ENCODE assay signal across 16 mouse cellular contexts in genomic region chr6:50231288-50231687, GRCm38 (mm10).
"Had no signal": no experiment of that assay in that cellular context is flagged by ENCODE, and none has a peak within 500 bp of the region (broad histone marks: within the 10 kb centered on the region; RNA-seq: fewer than 3 reads in every experiment).

No protein-coding gene starts in this region.

- H3K27me3 ChIP-seq: neural tube, embryonic 13.5 days; neural tube, embryonic 15.5 days; stomach, embryonic 15.5 days had no signal

- H3K36me3 ChIP-seq: neural tube, embryonic 15.5 days; stomach, embryonic 15.5 days had no signal

- DNase-seq: retina, postnatal 1 day; right cerebral cortex, adult 18-20 months; right cerebral cortex, postnatal 14 days; right cerebral cortex, postnatal 25 days; right cerebral cortex, postnatal 4 days; spleen, adult 18-20 months; thymus, adult 18-20 months; thymus, adult 2 months; thymus, postnatal 14 days; thymus, postnatal 25 days; thymus, postnatal 36 days; thymus, postnatal 4 days had no signal

- H3K9me3 ChIP-seq: neural tube, embryonic 13.5 days; neural tube, embryonic 15.5 days; stomach, embryonic 15.5 days had no signal

- H3K4me2 ChIP-seq: neural tube, embryonic 13.5 days; neural tube, embryonic 15.5 days; stomach, embryonic 15.5 days had no signal

- H3K4me3 ChIP-seq: neural tube, embryonic 13.5 days; neural tube, embryonic 15.5 days; stomach, embryonic 15.5 days had no signal

- H3K27ac ChIP-seq: neural tube, embryonic 13.5 days; neural tube, embryonic 15.5 days; stomach, embryonic 15.5 days; stomach, postnatal 0 days had no signal

- H3K9ac ChIP-seq: neural tube, embryonic 13.5 days; neural tube, embryonic 15.5 days; stomach, embryonic 15.5 days had no signal

- H3K4me1 ChIP-seq: neural tube, embryonic 15.5 days; stomach, embryonic 15.5 days had no signal
